Mouse (Mus musculus) spleen, postnatal 14 days (tissue): Measurements from ENCODE around the gene Tas2r108.

Experiments used
- DNase-seq, 2 experiments: peaks; one replicate each; pipeline ENCODE4 v3.0.0; 2021 to 2022; ENCODE audit warnings: low spot score in 2 of 2

The Tas2r108 gene

GRCm38 (mm10) chr6:40493229-40493628 lies at the start of gene Tas2r108:
Tas2r108 (plus strand) TSS chr6:40493529.
- DNase-seq: no peak

DNA sequence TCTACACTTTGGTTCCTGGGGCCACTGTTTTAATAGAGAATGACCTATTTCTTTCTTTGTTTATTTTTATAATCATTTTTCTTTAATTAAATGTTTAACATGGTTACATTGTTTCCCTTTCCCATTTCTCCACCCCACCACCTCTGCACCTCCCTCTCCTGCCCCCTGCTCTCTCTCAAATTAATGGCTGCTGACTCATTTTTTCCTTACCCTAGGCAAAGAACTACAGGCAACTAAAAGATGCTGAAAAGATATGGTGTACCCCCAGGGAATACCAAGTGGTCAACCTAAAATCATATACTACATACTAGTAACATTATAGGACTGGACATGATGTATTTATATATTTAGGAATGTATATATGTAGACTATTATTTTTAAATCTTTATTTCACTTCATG lies 44.7 kb upstream of the Tas2r108 start:
- DNase-seq: no peak

- no peak for DNase-seq
Observed at GRCm38 (mm10) chr6:40454436-40455041, 38.8 kb upstream of the Tas2r108 start.

- no peak for DNase-seq
Observed at GRCm38 (mm10) chr6:40465710-40466109, 27.6 kb upstream of the Tas2r108 start.

DNA sequence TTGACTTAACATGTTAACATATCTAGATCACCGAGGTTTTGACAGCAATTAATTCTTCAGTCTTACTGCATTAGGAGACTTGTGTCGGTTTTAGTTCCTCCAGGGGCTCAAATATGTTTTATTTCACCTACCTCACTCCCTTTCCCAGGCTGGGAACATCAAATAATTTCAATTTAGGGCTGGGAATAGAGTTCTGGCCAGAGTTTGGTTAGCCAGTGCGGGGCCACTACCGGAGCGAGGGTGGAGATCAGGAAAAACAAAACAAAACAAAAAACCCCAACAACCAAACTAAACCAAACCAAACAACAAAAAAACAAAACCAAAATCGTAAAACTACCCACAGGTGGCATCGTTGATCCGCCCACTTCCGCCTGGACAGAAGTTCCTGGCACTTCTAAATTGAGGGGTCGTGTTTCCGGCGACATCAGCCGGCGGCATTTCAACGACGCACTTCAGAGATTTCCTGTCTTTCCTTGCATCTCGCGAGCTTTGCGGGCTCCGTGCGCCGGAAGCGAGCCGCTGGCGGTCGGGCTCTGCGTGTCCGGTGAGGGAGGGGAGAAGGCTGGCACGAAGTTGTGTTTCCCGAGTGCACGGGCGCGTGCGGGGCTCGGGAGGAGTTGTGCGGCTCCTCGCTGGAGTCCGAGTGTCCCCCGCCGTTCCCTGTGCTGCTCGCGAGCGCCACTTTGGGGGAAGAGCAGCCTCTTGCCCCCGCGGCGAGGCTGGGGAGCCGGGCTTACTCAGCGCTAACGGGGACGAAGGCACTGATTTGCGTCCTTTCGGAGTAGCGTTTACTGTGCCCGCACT lies 22.2 kb upstream of the Tas2r108 start, which contains the start of gene Ssbp1:
TSS of gene Ssbp1 (plus strand) at position 437 of the 804 bp plus-strand sequence.
- peak; percentile 74 to 84 for DNase-seq

DNA sequence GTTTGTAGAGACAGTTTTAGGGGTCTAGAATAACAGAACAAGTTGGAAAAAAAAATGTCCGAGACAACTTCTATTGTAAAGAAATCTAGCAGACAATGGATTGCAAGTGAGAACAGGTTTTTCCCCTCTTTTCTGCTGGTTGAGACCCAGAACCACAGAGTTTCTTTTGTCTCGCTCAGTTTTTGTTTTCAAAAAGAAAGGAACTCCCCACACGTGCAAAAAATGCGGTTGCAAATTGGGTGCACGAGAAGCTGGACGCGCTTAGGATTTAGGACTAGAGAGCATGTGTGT lies 21.7 kb upstream of the Tas2r108 start:
- DNase-seq: no peak

- no peak for DNase-seq
Observed at GRCm38 (mm10) chr6:40476132-40476531, 17.2 kb upstream of the Tas2r108 start.

DNA sequence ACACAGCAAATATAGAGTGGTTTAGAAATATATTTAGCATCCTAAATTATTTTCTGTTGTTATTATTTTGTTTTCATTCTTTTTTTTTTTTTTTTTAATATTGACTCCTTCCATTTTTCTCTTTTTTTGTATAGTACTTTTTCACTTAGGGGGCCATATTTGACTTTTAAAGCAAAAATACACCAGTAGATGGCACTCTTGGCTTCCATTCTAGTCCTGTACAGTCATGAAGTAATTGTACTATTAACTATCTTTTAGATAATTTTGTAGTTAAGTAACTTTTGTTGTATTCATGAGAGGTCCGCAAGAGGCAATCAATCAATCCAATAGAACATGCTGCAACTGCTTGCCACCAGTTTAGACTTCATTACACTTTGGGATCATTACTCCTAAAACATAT lies 13.6 kb upstream of the Tas2r108 start:
- DNase-seq: no peak

GRCm38 (mm10) chr6:40482318-40482717 lies 11.0 kb upstream of the Tas2r108 start:
- DNase-seq: no peak

DNA sequence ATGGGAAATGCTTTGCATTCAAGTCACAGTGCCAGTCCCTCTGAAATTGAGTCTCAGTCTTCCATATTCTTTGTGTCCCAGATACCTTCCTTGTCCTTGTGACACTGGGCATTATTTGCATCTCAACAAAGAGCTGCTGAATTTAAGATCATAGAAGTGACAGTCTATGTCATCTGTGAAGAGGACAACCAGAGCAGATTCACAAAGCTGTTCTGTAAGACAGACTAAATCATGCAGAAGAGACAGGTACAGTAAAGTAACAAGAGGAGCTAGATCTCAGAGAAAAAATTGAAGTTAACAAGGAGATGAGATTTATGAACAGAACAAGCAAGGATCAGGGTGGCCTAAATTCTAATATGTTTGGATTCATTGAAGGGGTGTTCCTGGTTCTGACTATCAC lies 2.4 kb upstream of the Tas2r108 start, which contains the start of gene Tas2r137:
TSS of gene Tas2r137 (plus strand) at position 301 of the 400 bp plus-strand sequence.
- DNase-seq: no peak

GRCm38 (mm10) chr6:40519408-40519807 lies 26.1 kb downstream of the Tas2r108 start, which contains the start of gene Prss37:
Prss37 (minus strand) TSS chr6:40519508.
- DNase-seq: no peak
